Mouse (Mus musculus) CH12.LX (cell line): ENCODE data around the gene Cmbl. TPM values are rescaled to one million over a fixed set of nuclear protein-coding genes. Genes with fewer than 3 reads are reported as not detected.

Experiments
- DNase-seq: peaks from one replicate; pipeline ENCODE4 v3.0.0-alpha.2; 2013; ENCODE audit errors: extremely low read depth
- H3K27ac ChIP-seq: 2 replicates; pipeline ENCODE4 v1.5.1; 2012; ENCODE audit warnings: low read depth, mild to moderate bottlenecking, control low read depth, moderate library complexity; ENCODE audit not compliant: insufficient read depth
- H3K27me3 ChIP-seq: replicated peaks from 2 replicates; pipeline ENCODE3; 2012; ENCODE audit warnings: inconsistent platforms
- H3K36me3 ChIP-seq, 2 experiments: replicated peaks in 1 of 2; 2 replicates each; pipeline versions ENCODE3 to v1.6.1; 2012; ENCODE audit warnings: inconsistent platforms in 1 of 2, low read length in 1 of 2, mild to moderate bottlenecking in 1 of 2, mixed read lengths in 1 of 2, moderate library complexity in 1 of 2; ENCODE audit not compliant: control insufficient read depth in 1 of 2, insufficient read depth in 1 of 2
- H3K4me1 ChIP-seq, 2 experiments: 2 replicates each; pipeline ENCODE4 v1.6.1; 2012; ENCODE audit warnings: inconsistent platforms in 1 of 2, moderate library complexity in 1 of 2; ENCODE audit not compliant: insufficient read depth in 2 of 2, control insufficient read depth in 1 of 2
- H3K4me2 ChIP-seq: 2 replicates; pipeline ENCODE4 v1.6.1; 2012; ENCODE audit warnings: low read depth, mild to moderate bottlenecking, control low read depth; ENCODE audit not compliant: poor library complexity, insufficient read depth, severe bottlenecking
- H3K4me3 ChIP-seq, 3 experiments: fragments of 150-350 bp in 1 of 3; sonication (generic) in 1 of 3; replicated peaks in 1 of 3; 2 replicates each; pipeline versions ENCODE3 to v1.5.1; 2011 to 2012; ENCODE audit warnings: low read depth in 2 of 3, low read length in 2 of 3, mild to moderate bottlenecking in 2 of 3, moderate library complexity in 2 of 3, control low read depth in 1 of 3, improper control_type of control experiment in 1 of 3, inconsistent platforms in 1 of 3, mixed read lengths in 1 of 3; ENCODE audit not compliant: poor library complexity in 1 of 3
- H3K79me2 ChIP-seq: replicated peaks from 2 replicates; pipeline ENCODE4 v1.6.1; 2012; ENCODE audit warnings: mild to moderate bottlenecking, moderate library complexity; ENCODE audit not compliant: control insufficient read depth, poor library complexity, insufficient read depth, severe bottlenecking; ENCODE audit errors: extremely low read depth
- H3K9ac ChIP-seq: 2 replicates; pipeline ENCODE4 v1.6.1; 2012; ENCODE audit warnings: low read depth, mild to moderate bottlenecking, control low read depth, moderate library complexity; ENCODE audit not compliant: insufficient read depth
- H3K9me3 ChIP-seq: replicated peaks from 2 replicates; pipeline ENCODE3; 2012; ENCODE audit warnings: low read length, inconsistent platforms, mixed read lengths
- CTCF ChIP-seq, 2 experiments: IDR thresholded peaks in 1 of 2; conservative IDR thresholded peaks in 1 of 2; 2 replicates each; pipeline ENCODE4 v1.5.1; 2011 to 2012; ENCODE audit warnings: low read depth in 2 of 2, low read length in 2 of 2, improper control_type of control experiment in 1 of 2, inconsistent platforms in 1 of 2, mild to moderate bottlenecking in 1 of 2, moderate library complexity in 1 of 2
- GABPA ChIP-seq: IDR thresholded peaks from 2 replicates; pipeline ENCODE4 v1.6.1; 2012; ENCODE audit warnings: low read depth, low read length, improper control_type of control experiment, inconsistent platforms; ENCODE audit not compliant: insufficient replicate concordance
- HCFC1 ChIP-seq: IDR thresholded peaks from 2 replicates; pipeline ENCODE4 v1.6.1; 2012; ENCODE audit warnings: low read depth, mild to moderate bottlenecking, inconsistent platforms, low read length, improper control_type of control experiment
- IRF4 ChIP-seq: IDR thresholded peaks from 2 replicates; pipeline ENCODE4 v1.6.1; 2014; ENCODE audit warnings: low read depth, mild to moderate bottlenecking, inconsistent platforms, low read length, improper control_type of control experiment
- JUN ChIP-seq: IDR thresholded peaks from 2 replicates; pipeline ENCODE4 v1.6.1; 2011; ENCODE audit warnings: low read depth, mild to moderate bottlenecking, low read length, improper control_type of control experiment, moderate library complexity; ENCODE audit not compliant: insufficient read depth
- KAT2A ChIP-seq: IDR thresholded peaks from 2 replicates; pipeline ENCODE4 v1.6.1; 2012; ENCODE audit warnings: low read length, improper control_type of control experiment, inconsistent platforms; ENCODE audit not compliant: insufficient replicate concordance
- MAFK ChIP-seq: IDR thresholded peaks from 2 replicates; pipeline ENCODE4 v1.6.1; 2011; ENCODE audit warnings: low read length, improper control_type of control experiment; ENCODE audit not compliant: insufficient replicate concordance
- MAZ ChIP-seq: IDR thresholded peaks from 2 replicates; pipeline ENCODE4 v1.6.1; 2012; ENCODE audit warnings: low read depth, mild to moderate bottlenecking, inconsistent platforms, low read length, improper control_type of control experiment, moderate library complexity
- MEF2A ChIP-seq: IDR thresholded peaks from 2 replicates; pipeline ENCODE4 v1.6.1; 2014; ENCODE audit warnings: low read depth, mild to moderate bottlenecking, inconsistent platforms, low read length, improper control_type of control experiment, borderline replicate concordance
- MXI1 ChIP-seq: IDR thresholded peaks from 2 replicates; pipeline ENCODE4 v1.6.1; 2011; ENCODE audit warnings: mild to moderate bottlenecking, low read depth, low read length, improper control_type of control experiment
- NRF1 ChIP-seq: IDR thresholded peaks from 2 replicates; pipeline ENCODE4 v1.6.1; 2014; ENCODE audit warnings: low read depth, mild to moderate bottlenecking, inconsistent platforms, low read length, improper control_type of control experiment, moderate library complexity
- PAX5 ChIP-seq: IDR thresholded peaks from 2 replicates; pipeline ENCODE4 v1.6.1; 2012; ENCODE audit warnings: low read length, inconsistent platforms, mixed read lengths
- POLR2A ChIP-seq: IDR thresholded peaks from 2 replicates; pipeline ENCODE4 v1.6.1; 2011; ENCODE audit warnings: low read depth, mild to moderate bottlenecking, improper control_type of control experiment, low read length
- POLR2AphosphoS2 ChIP-seq: IDR thresholded peaks from 2 replicates; pipeline ENCODE4 v1.6.1; 2011; ENCODE audit warnings: low read depth, low read length, improper control_type of control experiment
- RAD21 ChIP-seq: IDR thresholded peaks from 2 replicates; pipeline ENCODE4 v1.6.1; 2011; ENCODE audit warnings: low read depth, mild to moderate bottlenecking, low read length, improper control_type of control experiment, moderate library complexity
- SIN3A ChIP-seq: IDR thresholded peaks from 2 replicates; pipeline ENCODE4 v1.6.1; 2012; ENCODE audit warnings: low read length, improper control_type of control experiment, inconsistent platforms
- UBTF ChIP-seq: IDR thresholded peaks from 2 replicates; pipeline ENCODE4 v1.6.1; 2012; ENCODE audit warnings: low read depth, mild to moderate bottlenecking, inconsistent platforms, low read length, improper control_type of control experiment, moderate library complexity
- USF1 ChIP-seq: IDR thresholded peaks from 2 replicates; pipeline ENCODE4 v1.6.1; 2014; ENCODE audit warnings: low read depth, mild to moderate bottlenecking, inconsistent platforms, low read length, improper control_type of control experiment
- dilution Hi-C: fragments of 300-500 bp; cut with MboI; formaldehyde crosslinking; loops from 2 replicates; pipeline ENCODE4 v1.14.3; 2020; ENCODE audit warnings: low sequenced_read_pairs; ENCODE audit not compliant: extremely low pct_unique_long_range_greater_than_20kb, extremely low pct_ligation_motif_present
- in situ Hi-C: fragments of 300-500 bp; cut with MboI; formaldehyde crosslinking; loops from 3 replicates; pipeline ENCODE4 v1.14.3; 2019; ENCODE audit warnings: low sequenced_read_pairs, low pct_ligation_motif_present, low pct_unique_long_range_greater_than_20kb, mixed read lengths
- polyA plus RNA-seq: library from polyadenylated mRNA; unstranded; fragments of >175 nt; gene quantifications from 2 replicates; pipeline ENCODE4 v1.2.1, GENCODE M21; 2012; ENCODE audit warnings: low read depth; ENCODE audit not compliant: insufficient read length
- total RNA-seq, 2 experiments: library from RNA; depleted of rRNA; stranded (reverse); fragments of 300-350 nt in 1 of 2; fragments of >200 nt in 1 of 2; gene quantifications; 2 replicates each; pipeline ENCODE4 v1.2.3; 2012 to 2014

The Cmbl gene
- total and polyA plus RNA-seq, 3 experiments: 0.27 TPM; not detected in 2

- Histone ChIP-seq H3K9me3 (peaks cover 3% of the 10 kb centered on the region), H3K27ac (no peak overlapping the region), H3K4me2 (no peak overlapping the region), H3K9ac (no peak overlapping the region), H3K36me3 (no peaks in the 10 kb centered on the region), H3K4me1 (no peaks in the 10 kb centered on the region), H3K4me3 (no peak overlapping the region), H3K79me2 (no peaks in the 10 kb centered on the region), H3K27me3 (no peaks in the 10 kb centered on the region)
- TF ChIP-seq KAT2A: no peak
- TF ChIP-seq UBTF: no peak
- no peak for TF ChIP-seq GABPA
- no peak for TF ChIP-seq MXI1
- peak; percentile 93 for TF ChIP-seq MAFK
- no peak for TF ChIP-seq USF1
- dilution Hi-C loops (no loop called here), in situ Hi-C loops (no loop called here)
- no peak for DNase-seq
Observed at GRCm38 (mm10) chr15:31563577-31564546, 1.3 kb upstream of the Cmbl start.

GRCm38 (mm10) chr15:31565786-31566185 lies 597 bp downstream of the Cmbl start:
- H3K27ac ChIP-seq: no peak overlapping the region
- dilution Hi-C loops (no loop called here), in situ Hi-C loops (no loop called here)
- H3K36me3 ChIP-seq: no peaks in the 10 kb centered on the region
- TF ChIP-seq PAX5: no peak
- TF ChIP-seq JUN: no peak
- TF ChIP-seq HCFC1: no peak
- no peak for TF ChIP-seq POLR2AphosphoS2
- no peak overlapping the region for H3K4me3 ChIP-seq
- H3K79me2 ChIP-seq: no peaks in the 10 kb centered on the region
- peaks cover 0 to 6% of the 10 kb centered on the region in 2 experiments; a peak in 1 of 4 replicates for H3K4me1 ChIP-seq
- DNase-seq: no peak
- no peak overlapping the region for H3K4me2 ChIP-seq
- no peaks in the 10 kb centered on the region for H3K9me3 ChIP-seq
- no peaks in the 10 kb centered on the region for H3K27me3 ChIP-seq
- H3K9ac ChIP-seq: no peak overlapping the region

- Histone ChIP-seq H3K36me3 (no peaks in the 10 kb centered on the region), H3K27me3 (no peaks in the 10 kb centered on the region)
- TF ChIP-seq CTCF (conservative IDR thresholded peaks at IDR 0.05 in 1 of 2, IDR thresholded peaks at IDR 0.05 in 1 of 2; ENCODE audit: low read depth in 2 of 2, low read length in 2 of 2) (no peak), IRF4 (no peak), NRF1 (no peak), MAZ (no peak), JUN (no peak), RAD21 (no peak), HCFC1 (no peak), SIN3A (no peak), POLR2A (no peak), MEF2A (no peak)
- TF ChIP-seq, all 38 proteins: peak for 0
- no peak for DNase-seq
- no peak overlapping the region for H3K9ac ChIP-seq
- H3K4me2 ChIP-seq: no peak overlapping the region
- peaks cover 0 to 10% of the 10 kb centered on the region in 2 experiments; a peak in 1 of 4 replicates for H3K4me1 ChIP-seq
- H3K9me3 ChIP-seq: no peaks in the 10 kb centered on the region
- no peak overlapping the region for H3K27ac ChIP-seq
- dilution Hi-C loops (no loop called here), in situ Hi-C loops (no loop called here)
- H3K4me3 ChIP-seq: no peak overlapping the region
- H3K79me2 ChIP-seq: no peaks in the 10 kb centered on the region
Observed at GRCm38 (mm10) chr15:31567431-31567830, 2.2 kb downstream of the Cmbl start.
